Mouse (Mus musculus): ENCODE data around the gene Tpk1. TPM values are rescaled to one million over a fixed set of nuclear protein-coding genes. Genes with fewer than 3 reads are reported as not detected.
A peak's percentile ranks its signal among the peaks of the same experiment; 100 is the strongest.
"Not testable (repeated sequence)": the region's sequence is repeated elsewhere in the genome, so short reads cannot be mapped to it uniquely, and the experiment has no call there.

The Tpk1 gene
- polyA plus RNA-seq, 1 experiment = 2.4 TPM

- Histone ChIP-seq H3K4me3 (replicated peaks; ENCODE audit: control insufficient read depth, low read depth, low read length) (peak overlapping the region; percentile 26), H3K27ac (ENCODE audit: control insufficient read depth, insufficient read depth, low read depth, low read length, poor library complexity) (no peak overlapping the region), H3K4me1 (ENCODE audit: control insufficient read depth, insufficient read depth, low read length) (no peaks in the 10 kb centered on the region; the same call in 1 of the 2 replicates)
- WGBS = 35% methylated on average over 11 of the region's 11 CpGs
- TF ChIP-seq CTCF (IDR thresholded peaks at IDR 0.05; ENCODE audit: control insufficient read depth, insufficient read depth, low read length) (no peak), POLR2A (IDR thresholded peaks at IDR 0.05; ENCODE audit: borderline replicate concordance, control insufficient read depth, low read depth, low read length) (no peak)
These were observed 29.0 kb downstream of the Tpk1 start for GRCm38 (mm10) chr6:43636980-43637638.

- TF ChIP-seq CTCF (IDR thresholded peaks at IDR 0.05; ENCODE audit: control insufficient read depth, insufficient read depth, low read length) (no peak), POLR2A (IDR thresholded peaks at IDR 0.05; ENCODE audit: borderline replicate concordance, control insufficient read depth, low read depth, low read length) (no peak)
- 71% methylated on average over 3 of the region's 3 CpGs for WGBS
- H3K4me1 ChIP-seq (ENCODE audit: control insufficient read depth, insufficient read depth, low read length) = no peaks in the 10 kb centered on the region
- H3K4me3 ChIP-seq (replicated peaks; ENCODE audit: control insufficient read depth, low read depth, low read length) = no peak overlapping the region
- H3K27ac ChIP-seq (ENCODE audit: control insufficient read depth, insufficient read depth, low read depth, low read length, poor library complexity) = no peak overlapping the region
These were observed 32.6 kb downstream of the Tpk1 start for GRCm38 (mm10) chr6:43633308-43633963.

- no peak for TF ChIP-seq POLR2A (IDR thresholded peaks at IDR 0.05; ENCODE audit: borderline replicate concordance, control insufficient read depth, low read depth, low read length)
- no peak for TF ChIP-seq CTCF (IDR thresholded peaks at IDR 0.05; ENCODE audit: control insufficient read depth, insufficient read depth, low read length)
- Histone ChIP-seq H3K4me3 (replicated peaks; ENCODE audit: control insufficient read depth, low read depth, low read length) (no peak overlapping the region), H3K27ac (ENCODE audit: control insufficient read depth, insufficient read depth, low read depth, low read length, poor library complexity) (no peak overlapping the region), H3K4me1 (ENCODE audit: control insufficient read depth, insufficient read depth, low read length) (no peaks in the 10 kb centered on the region)
These were observed 33.2 kb downstream of the Tpk1 start for GRCm38 (mm10) chr6:43632871-43633270.

GRCm38 (mm10) chr6:43623448-43623847 is 42.6 kb downstream of the Tpk1 start:
- H3K27ac ChIP-seq (ENCODE audit: control insufficient read depth, insufficient read depth, low read depth, low read length, poor library complexity); H3K4me3 ChIP-seq (replicated peaks; ENCODE audit: control insufficient read depth, low read depth, low read length); H3K4me1 ChIP-seq (ENCODE audit: control insufficient read depth, insufficient read depth, low read length): not testable (repeated sequence)
- 49% methylated on average over 6 of the region's 6 CpGs for WGBS

GRCm38 (mm10) chr6:43619258-43619657 is 46.8 kb downstream of the Tpk1 start:
- Histone ChIP-seq H3K4me3 (replicated peaks; ENCODE audit: control insufficient read depth, low read depth, low read length) (no peak overlapping the region), H3K4me1 (ENCODE audit: control insufficient read depth, insufficient read depth, low read length) (no peaks in the 10 kb centered on the region), H3K27ac (ENCODE audit: control insufficient read depth, insufficient read depth, low read depth, low read length, poor library complexity) (no peak overlapping the region)
- 17% methylated on average over 3 of the region's 3 CpGs for WGBS
- TF ChIP-seq POLR2A (IDR thresholded peaks at IDR 0.05; ENCODE audit: borderline replicate concordance, control insufficient read depth, low read depth, low read length) (no peak), CTCF (IDR thresholded peaks at IDR 0.05; ENCODE audit: control insufficient read depth, insufficient read depth, low read length) (no peak)

GRCm38 (mm10) chr6:43611770-43612169 is 54.3 kb downstream of the Tpk1 start:
- no peak for TF ChIP-seq CTCF (IDR thresholded peaks at IDR 0.05; ENCODE audit: control insufficient read depth, insufficient read depth, low read length)
- no peak for TF ChIP-seq POLR2A (IDR thresholded peaks at IDR 0.05; ENCODE audit: borderline replicate concordance, control insufficient read depth, low read depth, low read length)
- Histone ChIP-seq H3K4me1 (ENCODE audit: control insufficient read depth, insufficient read depth, low read length) (no peaks in the 10 kb centered on the region), H3K4me3 (replicated peaks; ENCODE audit: control insufficient read depth, low read depth, low read length) (no peak overlapping the region), H3K27ac (ENCODE audit: control insufficient read depth, insufficient read depth, low read depth, low read length, poor library complexity) (no peak overlapping the region)
- 83% methylated on average over 2 of the region's 2 CpGs for WGBS

- WGBS = 83% methylated on average over 4 of the region's 4 CpGs
- TF ChIP-seq POLR2A (IDR thresholded peaks at IDR 0.05; ENCODE audit: borderline replicate concordance, control insufficient read depth, low read depth, low read length) = no peak
- no peak for TF ChIP-seq CTCF (IDR thresholded peaks at IDR 0.05; ENCODE audit: control insufficient read depth, insufficient read depth, low read length)
- Histone ChIP-seq H3K4me1 (ENCODE audit: control insufficient read depth, insufficient read depth, low read length) (no peaks in the 10 kb centered on the region), H3K27ac (ENCODE audit: control insufficient read depth, insufficient read depth, low read depth, low read length, poor library complexity) (no peak overlapping the region), H3K4me3 (replicated peaks; ENCODE audit: control insufficient read depth, low read depth, low read length) (no peak overlapping the region)
These were observed 75.1 kb downstream of the Tpk1 start for GRCm38 (mm10) chr6:43590841-43591541.

- Histone ChIP-seq H3K4me1 (ENCODE audit: control insufficient read depth, insufficient read depth, low read length) (no peaks in the 10 kb centered on the region), H3K27ac (ENCODE audit: control insufficient read depth, insufficient read depth, low read depth, low read length, poor library complexity) (no peak overlapping the region), H3K4me3 (replicated peaks; ENCODE audit: control insufficient read depth, low read depth, low read length) (no peak overlapping the region)
- 83% methylated on average over 2 of the region's 2 CpGs for WGBS
- TF ChIP-seq CTCF (IDR thresholded peaks at IDR 0.05; ENCODE audit: control insufficient read depth, insufficient read depth, low read length) (no peak), POLR2A (IDR thresholded peaks at IDR 0.05; ENCODE audit: borderline replicate concordance, control insufficient read depth, low read depth, low read length) (no peak)
These were observed 80.8 kb downstream of the Tpk1 start for GRCm38 (mm10) chr6:43585274-43585673.
